Mouse (Mus musculus) activated CD4-positive, CD25-positive, alpha-beta regulatory T cell, adult 4 months (primary cell): Measurements from ENCODE around the gene Hist3h2a. TPM values are rescaled to one million over a fixed set of nuclear protein-coding genes. Genes with fewer than 3 reads are reported as not detected.

Experiments used
- ATAC-seq: one replicate; pipeline ENCODE4 v1.8.0; 2017
- polyA plus RNA-seq, 2 experiments: library from polyadenylated mRNA; unstranded; fragments of 100-300 nt; shearing (Covaris generic); gene quantifications; one replicate each; pipeline ENCODE4 v1.2.1; 2017

Hist3h2a gene
- 1 to 10 TPM; 3.5 to 5.4 TPM for polyA plus RNA-seq

DNA sequence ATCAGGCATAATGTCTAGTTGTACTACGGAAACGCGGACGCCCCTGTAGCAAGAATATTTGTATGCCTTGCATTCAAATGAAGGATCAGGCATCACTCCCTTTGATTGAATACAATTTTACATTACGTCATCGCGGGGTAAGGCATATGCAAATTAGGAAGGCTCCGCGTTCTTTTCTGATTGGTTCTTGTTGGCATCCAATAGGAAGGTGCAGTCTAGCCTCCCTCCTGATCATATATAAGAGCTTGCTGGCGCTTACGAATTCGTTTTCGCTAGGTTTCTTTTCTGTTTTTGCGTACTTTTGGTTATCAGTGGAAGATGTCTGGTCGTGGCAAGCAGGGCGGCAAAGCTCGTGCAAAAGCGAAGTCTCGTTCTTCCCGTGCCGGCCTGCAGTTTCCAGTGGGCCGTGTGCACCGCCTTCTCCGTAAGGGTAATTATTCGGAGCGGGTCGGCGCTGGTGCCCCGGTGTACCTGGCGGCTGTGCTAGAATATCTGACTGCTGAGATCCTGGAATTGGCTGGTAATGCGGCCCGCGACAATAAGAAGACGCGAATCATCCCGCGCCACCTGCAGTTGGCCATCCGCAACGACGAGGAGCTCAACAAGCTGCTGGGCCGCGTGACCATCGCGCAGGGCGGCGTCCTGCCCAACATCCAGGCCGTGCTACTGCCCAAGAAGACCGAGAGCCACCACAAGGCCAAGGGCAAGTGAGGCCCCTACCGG is at the start of gene Hist3h2a, which contains the start of gene Trim17:
Gene Hist3h2a, plus strand, starts transcription at position 266 of the 723 bp plus-strand sequence.
Gene Trim17, plus strand, starts transcription at position 266 of the 723 bp plus-strand sequence.
- peak; percentile 96 for ATAC-seq

- no peak for ATAC-seq
These were observed 49.6 kb upstream of the Hist3h2a start for GRCm38 (mm10) chr11:58904838-58905237.

DNA sequence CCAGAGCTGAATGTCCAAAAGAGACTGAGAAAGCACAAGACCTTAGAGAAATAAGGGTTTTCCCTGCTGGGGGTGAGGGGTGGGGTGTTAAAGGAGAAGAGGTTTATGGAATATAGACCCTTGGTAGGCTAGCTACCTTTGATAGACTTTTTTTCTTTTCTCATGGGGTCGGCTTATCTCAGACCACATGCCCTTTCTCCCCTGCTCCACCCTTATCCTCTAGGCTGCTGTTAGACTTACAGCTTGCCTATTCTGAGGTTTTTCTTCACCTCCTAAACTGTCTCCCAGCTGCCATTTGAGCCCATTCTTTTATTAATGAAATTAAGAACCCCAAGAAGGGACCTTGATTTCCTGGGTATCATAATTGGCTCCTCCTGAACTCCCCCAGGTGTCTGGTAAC is 40.7 kb upstream of the Hist3h2a start:
- no peak for ATAC-seq

DNA sequence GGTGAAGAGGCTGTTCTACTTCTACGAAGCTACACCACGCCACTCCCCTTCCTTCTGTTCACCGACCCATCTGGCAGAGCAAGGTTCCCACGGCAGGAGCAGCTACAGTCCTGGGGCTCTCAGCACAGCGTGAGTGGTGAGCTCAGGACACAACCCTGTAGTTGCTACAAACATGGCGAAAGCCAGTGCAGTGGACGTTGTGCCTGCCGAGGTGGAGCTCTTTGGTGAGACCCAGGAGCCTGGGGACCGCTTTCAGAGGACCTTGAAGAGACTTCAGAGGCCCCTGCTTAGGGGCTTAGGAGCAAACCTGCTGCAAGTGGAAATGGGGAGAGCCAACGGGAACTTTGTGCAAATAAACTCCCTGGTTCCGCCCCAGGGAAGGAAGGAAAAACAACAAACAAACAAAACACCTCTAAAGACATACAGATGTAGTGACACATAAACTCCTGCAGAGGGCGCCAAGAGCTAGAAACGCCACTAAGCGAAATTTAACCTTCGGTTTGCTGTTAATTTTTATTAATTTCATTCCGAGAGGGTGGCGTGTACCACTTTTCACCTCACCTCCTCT is 39.9 kb upstream of the Hist3h2a start:
- ATAC-seq, result peak; percentile 57

DNA sequence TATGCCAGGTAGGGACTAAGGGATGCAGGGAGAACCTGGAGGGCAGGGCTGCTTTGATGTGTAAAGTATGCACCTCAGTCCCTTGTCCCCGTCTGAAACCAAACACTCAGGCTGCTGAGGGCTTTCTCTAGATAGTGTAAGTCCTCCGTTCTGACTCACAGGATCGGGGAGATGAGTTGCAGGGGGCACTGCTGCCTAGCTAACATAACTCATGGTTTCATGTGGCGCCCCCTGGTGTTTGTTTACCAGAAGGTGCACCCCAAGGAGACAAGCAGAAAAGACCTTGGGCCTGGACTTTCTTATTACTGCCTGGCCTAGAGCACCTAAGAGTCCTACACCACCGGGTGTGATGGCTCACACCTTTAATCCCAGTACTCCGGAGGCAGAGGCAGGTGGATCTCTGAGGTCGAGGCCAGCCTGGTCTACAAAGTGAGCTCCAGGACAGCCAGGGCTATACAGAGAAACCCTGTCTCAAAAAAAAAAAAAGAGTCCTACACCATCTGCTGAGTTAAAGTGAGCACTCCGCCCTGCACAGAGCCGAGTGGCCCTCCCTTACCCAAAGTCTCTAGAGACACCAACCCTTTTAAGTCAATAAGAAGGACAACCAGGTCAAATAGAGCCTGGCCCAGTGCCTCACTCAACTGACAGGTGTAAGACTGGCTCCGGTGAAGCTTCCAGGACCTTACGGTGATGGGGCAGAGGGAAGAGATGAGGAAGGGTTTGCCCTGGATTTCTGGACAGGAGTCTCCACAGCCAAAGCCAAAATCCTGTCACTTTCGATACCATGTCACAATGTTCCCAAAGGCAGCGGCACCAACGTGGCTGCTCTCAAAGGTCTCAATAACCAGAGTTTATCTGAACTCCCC is 37.4 kb upstream of the Hist3h2a start:
- ATAC-seq, result peak; percentile 61

DNA sequence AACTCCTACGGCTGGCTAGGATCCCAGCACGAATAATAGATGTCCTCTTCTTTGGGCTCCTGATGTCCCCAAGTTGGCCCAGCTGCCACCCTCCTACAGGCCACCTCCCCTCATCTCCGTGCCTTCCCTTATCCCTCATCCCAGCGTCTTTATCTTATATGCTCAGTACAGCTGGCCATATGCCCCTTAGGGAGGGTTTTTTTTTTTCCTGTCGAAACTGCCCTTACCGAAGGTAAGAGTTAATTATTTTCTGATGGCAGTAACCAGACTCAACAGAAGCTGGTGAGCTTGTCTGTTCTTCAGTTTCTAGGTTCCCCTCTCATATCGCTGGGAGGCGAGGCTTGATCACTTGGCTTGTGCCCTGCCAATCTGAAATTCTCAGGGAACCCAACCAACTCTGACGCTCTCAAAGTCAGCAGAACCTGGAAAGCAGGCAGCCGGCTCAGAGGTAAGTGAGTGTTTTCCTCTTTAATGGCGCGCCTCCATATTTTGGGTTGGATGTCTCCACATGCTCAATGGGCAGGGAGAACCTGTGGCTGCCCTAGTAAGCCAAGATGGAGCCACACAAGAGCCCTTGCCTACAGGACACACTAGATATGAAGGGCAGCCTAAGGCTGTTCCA is 36.6 kb upstream of the Hist3h2a start, which contains the start of gene Btnl10:
Gene Btnl10, plus strand, starts transcription at position 164 of the 622 bp plus-strand sequence.
- ATAC-seq, result no peak

GRCm38 (mm10) chr11:58918759-58919158 is 35.7 kb upstream of the Hist3h2a start:
- no peak for ATAC-seq

DNA sequence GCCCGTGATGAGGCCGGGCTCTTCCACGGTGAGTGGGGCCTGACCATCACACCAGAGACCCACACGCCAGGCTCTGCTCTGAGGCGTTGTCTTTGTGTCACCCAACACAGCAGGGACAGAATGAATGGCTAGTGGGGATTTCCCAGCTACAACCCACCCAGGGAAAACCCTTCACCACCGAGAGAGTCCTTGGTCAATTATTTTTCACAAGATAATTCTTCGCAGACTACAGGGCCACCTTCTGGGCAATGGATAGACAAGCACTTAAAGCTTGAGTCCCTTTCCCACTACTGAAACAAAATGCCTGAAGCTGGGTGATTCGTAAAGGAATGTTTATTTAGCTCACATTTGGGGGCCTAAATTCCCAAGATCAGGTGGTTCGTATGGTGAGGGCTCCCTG is 32.1 kb upstream of the Hist3h2a start:
- no peak for ATAC-seq

GRCm38 (mm10) chr11:58926651-58927050 is 27.8 kb upstream of the Hist3h2a start:
- no peak for ATAC-seq

- ATAC-seq, result no peak
These were observed 27.4 kb upstream of the Hist3h2a start for GRCm38 (mm10) chr11:58927053-58927452.

- ATAC-seq, result peak; percentile 96
These were observed 26.5 kb upstream of the Hist3h2a start for GRCm38 (mm10) chr11:58927790-58928651.

GRCm38 (mm10) chr11:58929055-58929454 is 25.4 kb upstream of the Hist3h2a start:
- no peak for ATAC-seq

DNA sequence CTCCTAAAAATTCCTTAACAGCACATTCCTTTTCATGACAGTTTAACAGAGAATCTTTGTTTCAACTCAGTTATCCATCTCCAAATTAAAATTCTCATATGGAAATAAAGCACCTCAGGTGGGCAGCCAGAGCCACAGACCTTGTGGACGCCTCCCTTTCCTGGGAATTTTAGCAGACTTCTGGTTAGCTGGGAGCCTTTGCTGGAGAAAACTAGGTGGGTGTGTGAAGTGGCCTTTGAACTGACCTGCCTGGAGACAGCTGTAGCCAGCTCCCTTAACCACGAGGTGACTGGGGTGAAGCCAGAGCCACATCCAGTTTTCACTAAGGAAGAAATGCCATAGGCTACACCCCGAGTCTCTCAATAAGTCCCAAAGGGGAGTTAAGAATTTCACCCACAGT is 24.8 kb upstream of the Hist3h2a start:
- ATAC-seq, result no peak

GRCm38 (mm10) chr11:58930254-58930653 is 24.2 kb upstream of the Hist3h2a start:
- ATAC-seq, result no peak

DNA sequence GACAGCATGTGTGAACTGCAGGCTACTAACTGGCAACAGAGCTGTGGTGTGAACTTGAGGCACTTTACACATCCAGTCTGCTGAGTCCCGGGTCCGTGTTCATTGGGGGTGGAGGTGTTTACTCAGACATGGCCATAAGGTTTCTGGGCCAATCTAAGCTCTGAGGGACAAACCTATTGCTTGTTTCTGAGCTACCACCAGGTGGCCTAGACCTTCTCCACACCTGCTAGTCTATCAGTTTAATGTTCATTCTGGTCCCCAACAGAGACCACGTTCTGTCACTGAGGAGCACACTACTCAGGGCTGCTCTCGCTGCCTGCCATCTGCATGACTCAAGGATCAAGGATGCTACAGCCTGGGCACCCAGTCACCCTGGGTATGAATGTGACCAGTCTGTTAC is 22.9 kb upstream of the Hist3h2a start:
- ATAC-seq, result no peak

- no peak for ATAC-seq
These were observed 16.6 kb upstream of the Hist3h2a start for GRCm38 (mm10) chr11:58937909-58938308.

DNA sequence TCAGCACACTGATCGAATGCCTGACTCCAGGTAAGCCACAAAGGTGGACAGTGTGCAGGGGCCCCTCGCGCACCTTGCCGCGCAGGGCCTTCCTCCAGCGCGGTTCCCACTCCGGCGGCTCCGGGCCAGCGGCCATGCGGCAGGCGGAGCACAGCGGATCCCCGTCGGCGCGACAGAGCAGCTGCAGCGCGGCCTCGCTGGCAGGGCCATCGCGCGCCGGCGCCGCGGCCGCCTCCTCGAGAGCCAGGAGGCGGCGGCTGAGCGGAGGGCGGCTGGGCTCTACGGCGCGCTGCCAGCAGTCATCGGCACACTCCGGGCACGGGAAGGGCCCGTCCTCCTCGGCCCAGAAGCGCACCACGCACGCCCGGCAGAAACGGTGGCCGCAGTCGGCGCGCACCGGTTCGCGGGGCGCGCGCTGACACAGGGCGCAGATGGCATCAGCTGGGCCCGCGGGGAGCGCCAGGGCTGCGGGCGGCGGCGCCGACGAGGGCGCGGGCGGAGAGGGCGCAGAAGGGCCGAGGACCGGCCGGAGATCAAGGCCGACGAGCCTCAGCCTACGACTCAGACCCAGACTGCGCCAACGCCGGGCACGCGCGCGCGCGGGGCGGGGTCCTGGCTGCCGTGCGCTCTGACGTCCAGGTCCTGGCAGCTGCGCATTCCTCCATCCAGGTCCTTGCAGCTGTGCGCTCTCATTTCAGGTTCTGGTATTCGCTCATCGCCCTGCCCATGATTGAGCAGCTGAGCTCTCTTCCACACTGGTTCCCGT is 16.0 kb upstream of the Hist3h2a start, which contains the start of gene Rnf187:
Gene Rnf187, minus strand, starts transcription at position 595 of the 766 bp plus-strand sequence.
- peak; percentile 79 for ATAC-seq

DNA sequence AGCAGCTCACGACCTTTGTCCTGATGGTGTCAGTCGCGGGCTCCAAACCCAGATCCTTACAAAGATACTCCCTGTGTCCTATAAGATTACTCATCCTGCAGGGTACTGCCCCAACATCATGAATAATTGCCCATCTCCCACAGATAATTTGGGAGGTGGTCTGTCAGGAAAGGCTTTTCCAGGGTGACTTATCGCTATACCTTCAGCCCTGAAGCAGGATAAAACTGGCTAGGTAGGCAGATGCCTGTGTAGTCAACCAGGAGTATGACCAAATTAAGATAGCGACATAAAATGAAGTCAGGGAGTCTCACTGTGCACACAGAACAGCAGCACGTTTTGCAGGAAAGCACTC is 15.4 kb upstream of the Hist3h2a start:
- no peak for ATAC-seq

GRCm38 (mm10) chr11:58944136-58944535 is 10.3 kb upstream of the Hist3h2a start:
- no peak for ATAC-seq

GRCm38 (mm10) chr11:58947306-58947705 is 7.2 kb upstream of the Hist3h2a start:
- ATAC-seq, result no peak
